Mouse (Mus musculus) spleen, adult 2 months (tissue): ENCODE data around the gene Wdcp. TPM values are rescaled to one million over a fixed set of nuclear protein-coding genes. Genes with fewer than 3 reads are reported as not detected.

ENCODE experiments used
- DNase-seq, 2 experiments: peaks; one replicate each; pipeline versions ENCODE4 v3.0.0 to v3.0.0-alpha.2; 2012 to 2021; ENCODE audit warnings: low spot score in 2 of 2, low read depth in 1 of 2
- H3K27ac ChIP-seq: fragments of 200-500 bp; 2 replicates; pipeline ENCODE4 v1.5.1; 2012; ENCODE audit warnings: low read length, inconsistent platforms; ENCODE audit not compliant: insufficient read depth
- H3K27me3 ChIP-seq: fragments of 200-500 bp; 2 replicates; pipeline ENCODE4 v1.6.1; 2012; ENCODE audit warnings: mild to moderate bottlenecking, moderate library complexity, low read length, inconsistent platforms; ENCODE audit not compliant: control insufficient read depth, insufficient read depth
- H3K36me3 ChIP-seq: fragments of 200-500 bp; 2 replicates; pipeline ENCODE4 v1.6.1; 2012; ENCODE audit warnings: mild to moderate bottlenecking, low read length, inconsistent platforms; ENCODE audit not compliant: control insufficient read depth, insufficient read depth
- H3K4me1 ChIP-seq: fragments of 200-500 bp; 2 replicates; pipeline ENCODE4 v1.6.1; 2011; ENCODE audit warnings: inconsistent platforms; ENCODE audit not compliant: control insufficient read depth, insufficient read depth, insufficient read length
- H3K4me3 ChIP-seq: fragments of 200-500 bp; 2 replicates; pipeline ENCODE4 v1.5.1; 2011; ENCODE audit warnings: mild to moderate bottlenecking, inconsistent platforms; ENCODE audit not compliant: insufficient read depth, insufficient read length; ENCODE audit errors: extremely low read depth
- CTCF ChIP-seq: fragments of 200-500 bp; IDR thresholded peaks from 2 replicates; pipeline ENCODE4 v1.5.1; 2011; ENCODE audit warnings: mild to moderate bottlenecking, inconsistent platforms; ENCODE audit not compliant: insufficient read depth, insufficient read length, insufficient replicate concordance; ENCODE audit errors: extremely low read depth
- POLR2A ChIP-seq: fragments of 200-500 bp; IDR thresholded peaks from 2 replicates; pipeline ENCODE4 v1.6.1; 2011; ENCODE audit warnings: low read depth, low read length, inconsistent platforms
- WGBS: fragments of 180-500 bp; shearing (Covaris S2); methylation state at CpG from one replicate; pipeline ENCODE4 v1.1.7; 2018; 5-methylcytosine and 5-hydroxymethylcytosine counted together
- polyA plus RNA-seq: library from polyadenylated mRNA; depleted of rRNA; stranded (reverse); fragments of >200 nt; gene quantifications from 2 replicates; pipeline ENCODE4 v1.2.3, GENCODE M21; 2012

Wdcp gene
- polyA plus RNA-seq, 1 experiment: 5.5 TPM

GRCm38 (mm10) chr12:4868924-4869323 is 25.8 kb downstream of the Wdcp start:
- H3K4me3 ChIP-seq: no peak overlapping the region
- no peaks in the 10 kb centered on the region for H3K36me3 ChIP-seq
- WGBS: 90% methylated on average over 8 of the region's 8 CpGs
- no peaks in the 10 kb centered on the region for H3K27me3 ChIP-seq
- H3K4me1 ChIP-seq: no peaks in the 10 kb centered on the region
- no peak for DNase-seq
- no peak for TF ChIP-seq POLR2A
- TF ChIP-seq CTCF: no peak
- no peak overlapping the region for H3K27ac ChIP-seq

DNA sequence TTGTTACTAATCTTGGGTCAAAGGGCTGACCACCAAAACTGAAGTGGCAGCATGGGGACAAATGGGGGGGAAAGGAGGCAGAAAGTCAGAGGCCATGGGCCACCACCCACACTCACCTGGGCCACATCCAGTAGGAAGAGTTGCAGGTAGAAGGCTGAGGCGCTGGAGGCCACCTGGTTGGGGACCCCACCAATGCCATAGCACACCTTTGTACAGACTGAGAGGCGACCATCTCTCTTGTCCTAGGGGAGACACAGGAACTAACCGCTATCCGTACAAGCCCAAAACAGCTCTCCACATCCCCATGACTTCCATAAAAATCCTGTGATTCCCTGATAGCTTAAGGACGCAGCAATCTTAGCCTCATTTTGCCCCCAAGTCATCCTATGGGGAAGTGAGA is 28.2 kb downstream of the Wdcp start:
- Histone ChIP-seq H3K27me3 (no peaks in the 10 kb centered on the region), H3K4me1 (0 out of 2 replicates have a peak, but pooled peaks cover 4% of the 10 kb centered on the region), H3K27ac (no peak overlapping the region), H3K36me3 (no peaks in the 10 kb centered on the region), H3K4me3 (no peak overlapping the region)
- WGBS: 93% methylated on average over 5 of the region's 5 CpGs
- DNase-seq: no peak
- TF ChIP-seq CTCF (no peak), POLR2A (no peak)

GRCm38 (mm10) chr12:4872273-4872672 is 29.2 kb downstream of the Wdcp start:
- Histone ChIP-seq H3K4me3 (no peak overlapping the region; the same call in 1 of the 2 replicates), H3K4me1 (0 out of 2 replicates have a peak, but pooled peaks cover 4% of the 10 kb centered on the region), H3K36me3 (no peaks in the 10 kb centered on the region), H3K27me3 (no peaks in the 10 kb centered on the region), H3K27ac (no peak overlapping the region)
- no peak for TF ChIP-seq CTCF
- WGBS: 73% methylated on average over 4 of the region's 4 CpGs
- no peak for DNase-seq

- whole genome bisulfite sequencing: 69% methylated on average over 5 of the region's 5 CpGs
- no peak for DNase-seq
- TF ChIP-seq POLR2A (no peak), CTCF (no peak)
- H3K27ac ChIP-seq: peak overlapping the region; percentile 38; the same call in 1 of the 2 replicates
- H3K4me3 ChIP-seq: peak overlapping the region; percentile 13; the same call in 1 of the 2 replicates
- H3K27me3 ChIP-seq: no peaks in the 10 kb centered on the region
- 0 out of 2 replicates have a peak, but pooled peaks cover 4% of the 10 kb centered on the region for H3K4me1 ChIP-seq
- H3K36me3 ChIP-seq: no peaks in the 10 kb centered on the region
These were observed 29.9 kb downstream of the Wdcp start for GRCm38 (mm10) chr12:4872983-4873477.

- H3K27ac ChIP-seq: 0 out of 2 replicates have a peak overlapping the region, but pooled peaks have one; percentile 38
- 74% methylated on average over 6 of the region's 6 CpGs for WGBS
- H3K36me3 ChIP-seq: no peaks in the 10 kb centered on the region
- peak overlapping the region; percentile 39; the same call in 1 of the 2 replicates for H3K4me3 ChIP-seq
- 0 out of 2 replicates have a peak, but pooled peaks cover 4% of the 10 kb centered on the region for H3K4me1 ChIP-seq
- H3K27me3 ChIP-seq: no peaks in the 10 kb centered on the region
- TF ChIP-seq POLR2A (no peak), CTCF (no peak)
- DNase-seq: no peak
These were observed 30.4 kb downstream of the Wdcp start for GRCm38 (mm10) chr12:4873531-4873930.

DNA sequence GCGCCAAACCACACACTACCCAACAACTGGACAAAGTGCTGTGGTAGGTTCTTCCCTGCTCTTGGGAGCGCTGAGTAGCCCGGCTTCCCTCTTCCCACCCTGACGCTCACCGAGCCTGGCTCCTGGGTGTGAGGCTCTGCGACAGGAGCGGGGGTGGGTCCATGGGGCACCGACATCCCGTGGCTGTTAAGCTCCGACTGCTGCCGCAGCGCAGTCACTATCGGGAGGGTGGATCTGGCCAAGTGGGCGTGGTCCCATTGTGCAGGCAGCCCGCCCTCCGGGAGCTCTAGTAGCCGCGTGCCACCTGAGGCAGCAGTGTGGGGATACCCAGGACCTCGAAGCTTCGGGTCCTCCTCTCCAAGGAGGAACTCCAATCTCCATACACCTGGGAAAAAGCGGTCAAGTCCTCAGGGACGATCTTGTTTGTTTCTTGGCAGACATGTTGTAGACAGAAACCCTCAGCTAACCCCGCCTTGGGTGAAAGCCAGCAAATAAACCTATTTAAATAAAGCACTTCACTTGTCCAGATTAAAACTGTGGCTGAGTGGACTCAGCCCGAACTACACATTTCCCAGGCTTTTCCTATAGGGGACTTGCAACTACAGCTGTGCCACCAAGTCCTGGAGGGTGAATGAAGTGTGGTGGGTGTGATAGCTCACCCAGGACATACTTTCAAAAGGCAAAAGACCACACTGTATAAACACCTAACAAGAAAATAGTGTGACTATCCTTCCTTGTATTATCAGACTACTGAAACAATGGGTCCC is 31.2 kb downstream of the Wdcp start, which contains the start of gene Mfsd2b:
Mfsd2b (minus strand) TSS at position 199 of the 767 bp plus-strand sequence.
- Histone ChIP-seq H3K4me3 (peak within 1 kb of the TSS; percentile 39; the same call in 1 of the 2 replicates), H3K4me1 (0 out of 2 replicates have a peak, but pooled peaks cover 4% of the 10 kb centered on the region), H3K36me3 (peaks cover under 1% of the 10 kb centered on the region; the same call in 1 of the 2 replicates), H3K27me3 (no peaks in the 10 kb centered on the region), H3K27ac (peak within 1 kb of the TSS; percentile 38; the same call in 1 of the 2 replicates)
- DNase-seq: peak in 1 of 2 experiments; percentile 43
- WGBS: 4% methylated on average over 24 of the region's 24 CpGs
- TF ChIP-seq CTCF (no peak), POLR2A (no peak)

- peaks cover 2% of the 10 kb centered on the region; the same call in 1 of the 2 replicates for H3K36me3 ChIP-seq
- no peak overlapping the region for H3K4me3 ChIP-seq
- no peak for DNase-seq
- H3K4me1 ChIP-seq: 0 out of 2 replicates have a peak, but pooled peaks cover 4% of the 10 kb centered on the region
- TF ChIP-seq POLR2A (no peak), CTCF (no peak)
- no peaks in the 10 kb centered on the region for H3K27me3 ChIP-seq
- 91% methylated on average over 8 of the region's 8 CpGs for WGBS
- no peak overlapping the region for H3K27ac ChIP-seq
These were observed 32.5 kb downstream of the Wdcp start for GRCm38 (mm10) chr12:4875623-4876022.
